Mouse (Mus musculus) liver, adult (tissue): Measurements from ENCODE around the gene Thrap3.

Experiments used
- GATA4 ChIP-seq: IDR thresholded peaks from 2 replicates; pipeline ENCODE4 v1.6.1; 2014; ENCODE audit warnings: mild to moderate bottlenecking, low read length; ENCODE audit not compliant: insufficient replicate concordance

The Thrap3 gene

GRCm38 (mm10) chr4:126134236-126134635 is 68.3 kb downstream of the Thrap3 start:
- no peak for TF ChIP-seq GATA4

- no peak for TF ChIP-seq GATA4
Observed at GRCm38 (mm10) chr4:126132636-126133264, 69.8 kb downstream of the Thrap3 start.

GRCm38 (mm10) chr4:126131290-126132121 is 71.1 kb downstream of the Thrap3 start:
- no peak for TF ChIP-seq GATA4

- TF ChIP-seq GATA4, result no peak
Observed at GRCm38 (mm10) chr4:126130502-126130901, 72.1 kb downstream of the Thrap3 start.

GRCm38 (mm10) chr4:126123309-126124040 is 79.1 kb downstream of the Thrap3 start:
- TF ChIP-seq GATA4, result no peak

- TF ChIP-seq GATA4, result no peak
Observed at GRCm38 (mm10) chr4:126120506-126120905, 82.1 kb downstream of the Thrap3 start.

DNA sequence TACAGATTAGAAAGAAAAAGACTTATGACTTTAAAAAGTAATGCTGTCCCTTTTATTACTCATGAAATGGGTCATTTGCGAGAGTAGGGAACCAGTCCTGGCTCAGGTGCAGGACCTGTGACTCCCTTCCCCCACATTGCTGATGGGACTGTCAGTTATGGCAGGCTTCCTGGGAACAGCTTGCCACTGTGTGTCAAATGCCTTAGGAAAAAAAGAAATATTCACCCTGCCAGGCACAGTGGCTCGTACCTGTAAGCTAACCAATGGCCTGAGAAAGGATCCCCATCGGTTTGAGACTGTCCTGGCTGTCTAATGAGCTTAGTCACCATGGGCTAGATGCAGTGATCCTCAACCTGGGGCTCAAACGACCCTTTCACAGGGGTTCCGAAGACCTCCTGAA is 82.5 kb downstream of the Thrap3 start:
- TF ChIP-seq GATA4, result no peak

GRCm38 (mm10) chr4:126119051-126119450 is 83.5 kb downstream of the Thrap3 start:
- TF ChIP-seq GATA4, result no peak

DNA sequence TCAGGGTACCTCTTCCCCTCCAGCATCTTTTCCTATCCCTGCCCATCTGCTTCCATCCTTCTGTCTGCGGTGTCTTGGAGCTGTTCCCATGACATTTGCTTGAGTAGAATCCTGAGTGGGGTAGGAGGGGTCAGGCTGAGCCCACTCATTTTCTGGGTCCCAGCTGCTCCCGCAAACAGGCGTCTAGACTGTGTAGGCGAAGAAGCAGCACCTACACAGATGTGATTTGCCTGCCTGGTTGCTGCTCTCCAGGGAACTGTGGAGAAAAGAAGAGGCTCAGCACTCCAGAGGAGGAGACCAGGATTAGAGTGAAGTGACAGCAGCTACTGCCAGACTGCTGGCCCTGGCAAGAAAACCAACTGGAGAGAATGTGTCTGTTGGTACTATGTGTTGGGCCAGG is 83.9 kb downstream of the Thrap3 start:
- no peak for TF ChIP-seq GATA4

- no peak for TF ChIP-seq GATA4
Observed at GRCm38 (mm10) chr4:126117116-126117515, 85.4 kb downstream of the Thrap3 start.

GRCm38 (mm10) chr4:126115871-126116521 is 86.6 kb downstream of the Thrap3 start:
- no peak for TF ChIP-seq GATA4

DNA sequence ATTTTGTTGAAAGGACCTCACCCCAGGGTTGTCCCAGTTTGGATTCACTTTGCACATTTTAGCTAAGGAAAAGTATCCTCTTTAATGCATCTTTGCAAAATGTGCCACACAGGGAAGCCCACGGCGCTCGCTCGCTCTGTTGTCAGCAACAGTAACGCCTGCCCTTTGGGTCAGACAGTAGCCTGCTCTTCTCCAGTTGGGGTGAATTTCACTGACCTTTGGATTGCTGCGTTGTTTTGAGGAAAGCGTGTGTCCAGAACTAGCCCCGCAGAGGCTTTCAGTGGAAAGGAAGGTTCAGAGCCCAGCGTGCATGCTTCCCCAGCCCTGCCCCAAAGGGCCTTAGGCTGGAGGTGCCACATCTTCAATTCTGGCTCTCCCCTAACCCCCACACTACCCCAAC is 87.1 kb downstream of the Thrap3 start:
- TF ChIP-seq GATA4, result no peak
